Mouse (Mus musculus): ENCODE data around the gene Tcea3. TPM values are rescaled to one million over a fixed set of nuclear protein-coding genes. Genes with fewer than 3 reads are reported as not detected.

Tcea3 gene
- 1.5 and 1.7 TPM in 2 replicates for polyA plus RNA-seq (2014; fragmentation: Nextera tagmentation; extraction: Ambion mirVana)

DNA sequence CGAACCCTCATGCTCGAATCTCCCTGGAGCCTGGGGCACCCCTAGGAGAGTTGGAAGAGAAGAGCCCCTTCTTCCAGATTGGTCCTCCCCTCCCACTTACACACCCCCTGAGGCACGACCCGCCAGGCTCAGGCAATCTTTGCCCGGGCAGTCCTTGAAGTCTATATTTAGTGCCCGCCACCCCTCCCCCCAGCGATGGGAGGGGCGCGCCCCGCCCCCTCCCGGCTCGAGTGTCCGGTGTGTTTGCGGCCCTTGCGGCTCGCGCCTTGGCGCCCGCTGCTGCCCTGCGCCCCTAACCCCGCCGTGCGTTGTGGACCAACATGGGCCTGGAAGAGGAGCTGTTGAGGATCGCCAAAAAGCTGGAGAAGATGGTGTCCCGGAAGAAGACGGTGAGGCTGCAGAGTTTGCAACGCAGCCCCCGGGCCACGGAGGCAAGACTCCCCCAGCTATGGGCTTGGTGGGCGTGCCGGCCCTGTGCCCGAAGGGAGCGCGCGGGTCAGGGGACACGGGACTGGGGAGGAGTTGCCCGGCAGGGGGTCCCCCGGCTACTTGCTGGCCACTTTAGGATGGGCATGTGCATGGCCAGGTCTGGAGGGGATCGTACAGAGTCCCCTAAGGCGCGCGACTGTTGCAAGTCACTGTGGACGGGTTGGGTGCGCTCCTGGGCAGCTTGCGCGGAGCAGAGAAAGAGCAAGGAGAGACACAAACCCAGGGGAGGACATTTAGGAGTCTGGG lies at the start of gene Tcea3:
Tcea3 (plus strand) TSS at position 1 of the 735 bp plus-strand sequence.
- peaks cover 27% of the 10 kb centered on the region for H3K4me1 ChIP-seq (ENCODE audit: control insufficient read depth, insufficient read depth, low read length)
- ATAC-seq (ENCODE audit: low FRiP score) = peak; percentile 48
- peak; percentile 94 for DNase-seq (ENCODE audit: low spot score, missing footprints)
- H3K36me3 ChIP-seq (ENCODE audit: control insufficient read depth, insufficient read depth, low read length) = no peaks in the 10 kb centered on the region
- peaks cover 59% of the 10 kb centered on the region for H3K27me3 ChIP-seq (ENCODE audit: control insufficient read depth, insufficient read depth, low read length)
- H3K9ac ChIP-seq (ENCODE audit: low read length) = peak within 1 kb of the TSS; percentile 20; the same call in 1 of the 2 replicates
- no peak within 1 kb of the TSS for H3K27ac ChIP-seq (ENCODE audit: low read depth, low read length)
- WGBS = 0% methylated on average over 46 of the region's 46 CpGs
- H3K4me2 ChIP-seq = peak within 1 kb of the TSS; percentile 66
- peak within 1 kb of the TSS; percentile 35 for H3K4me3 ChIP-seq (ENCODE audit: low read depth, low read length)
- no peaks in the 10 kb centered on the region for H3K9me3 ChIP-seq (ENCODE audit: control insufficient read depth, low read length)

DNA sequence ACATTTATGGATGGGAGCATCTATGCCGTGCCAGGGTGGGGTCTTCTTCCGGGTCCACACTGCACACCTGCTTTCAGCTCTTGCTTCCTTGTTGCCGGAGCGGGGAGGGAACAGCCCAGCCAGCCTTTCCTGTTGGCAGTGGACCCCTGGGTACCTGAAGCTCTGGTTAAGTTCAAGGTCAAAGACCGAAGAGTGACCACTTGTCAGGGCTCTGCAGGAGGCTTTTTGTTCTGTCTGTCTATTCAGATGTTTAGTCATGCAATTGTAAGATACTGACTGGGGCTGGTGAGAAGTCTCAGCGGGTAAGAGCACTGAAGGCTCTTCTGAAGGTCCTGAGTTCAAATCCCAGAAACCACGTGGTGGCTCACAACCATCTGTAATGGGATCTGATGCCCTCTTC lies 48.7 kb upstream of the Tcea3 start:
- Histone ChIP-seq H3K27ac (ENCODE audit: low read depth, low read length) (no peak overlapping the region), H3K27me3 (ENCODE audit: control insufficient read depth, insufficient read depth, low read length) (no peaks in the 10 kb centered on the region), H3K4me2 (no peak overlapping the region), H3K9ac (ENCODE audit: low read length) (no peak overlapping the region), H3K9me3 (ENCODE audit: control insufficient read depth, low read length) (no peaks in the 10 kb centered on the region), H3K4me3 (ENCODE audit: low read depth, low read length) (no peak overlapping the region), H3K36me3 (ENCODE audit: control insufficient read depth, insufficient read depth, low read length) (no peaks in the 10 kb centered on the region; the same call in 1 of the 2 replicates), H3K4me1 (ENCODE audit: control insufficient read depth, insufficient read depth, low read length) (peaks cover 4% of the 10 kb centered on the region)
- no peak for ATAC-seq (ENCODE audit: low FRiP score)
- 72% methylated on average over 7 of the region's 7 CpGs for WGBS
- no peak for DNase-seq (ENCODE audit: low spot score, missing footprints)

DNA sequence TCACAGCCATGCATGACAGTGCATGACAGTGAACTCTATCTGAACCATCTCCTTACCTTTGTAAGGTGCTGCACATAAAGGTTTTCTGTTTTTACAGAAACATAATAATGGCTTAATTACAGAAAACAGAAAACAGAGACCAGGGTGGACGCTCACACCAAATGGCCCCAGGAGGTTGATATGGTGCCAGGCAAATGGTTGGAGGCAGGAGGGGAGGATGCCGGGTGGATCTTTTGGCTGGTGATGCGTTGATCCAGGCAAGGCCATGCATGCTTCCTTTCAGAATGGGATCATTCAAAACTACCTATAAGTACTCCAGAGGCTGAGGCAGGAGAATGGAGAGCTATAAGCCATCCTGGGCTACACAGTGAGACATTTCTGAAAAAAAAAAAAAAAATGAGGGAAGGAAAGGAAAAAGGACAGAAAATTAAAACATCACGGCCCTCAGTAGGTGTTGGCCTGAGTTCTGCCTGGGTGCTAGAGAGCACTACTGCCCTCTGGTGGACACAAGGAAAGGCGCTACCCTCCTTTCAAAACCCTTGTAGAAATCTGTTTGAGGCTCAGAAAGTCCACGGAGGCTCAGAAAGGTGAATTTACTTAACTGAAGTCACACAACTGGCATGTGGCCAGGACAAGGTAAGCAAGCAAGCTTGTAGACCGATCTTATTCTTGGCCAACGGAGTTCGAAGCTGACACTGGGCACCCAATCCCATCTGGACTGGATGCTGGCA lies 47.8 kb upstream of the Tcea3 start:
- no peak overlapping the region for H3K4me3 ChIP-seq (ENCODE audit: low read depth, low read length)
- no peak overlapping the region for H3K4me2 ChIP-seq
- ATAC-seq (ENCODE audit: low FRiP score) (no peak), DNase-seq (ENCODE audit: low spot score, missing footprints) (peak; percentile 87)
- 35% methylated on average over 9 of the region's 9 CpGs for WGBS
- no peak overlapping the region for H3K27ac ChIP-seq (ENCODE audit: low read depth, low read length)
- H3K9ac ChIP-seq (ENCODE audit: low read length) = no peak overlapping the region
- no peaks in the 10 kb centered on the region for H3K27me3 ChIP-seq (ENCODE audit: control insufficient read depth, insufficient read depth, low read length)
- H3K9me3 ChIP-seq (ENCODE audit: control insufficient read depth, low read length) = no peaks in the 10 kb centered on the region
- H3K4me1 ChIP-seq (ENCODE audit: control insufficient read depth, insufficient read depth, low read length) = peaks cover 4% of the 10 kb centered on the region
- H3K36me3 ChIP-seq (ENCODE audit: control insufficient read depth, insufficient read depth, low read length) = no peaks in the 10 kb centered on the region; the same call in 1 of the 2 replicates

DNA sequence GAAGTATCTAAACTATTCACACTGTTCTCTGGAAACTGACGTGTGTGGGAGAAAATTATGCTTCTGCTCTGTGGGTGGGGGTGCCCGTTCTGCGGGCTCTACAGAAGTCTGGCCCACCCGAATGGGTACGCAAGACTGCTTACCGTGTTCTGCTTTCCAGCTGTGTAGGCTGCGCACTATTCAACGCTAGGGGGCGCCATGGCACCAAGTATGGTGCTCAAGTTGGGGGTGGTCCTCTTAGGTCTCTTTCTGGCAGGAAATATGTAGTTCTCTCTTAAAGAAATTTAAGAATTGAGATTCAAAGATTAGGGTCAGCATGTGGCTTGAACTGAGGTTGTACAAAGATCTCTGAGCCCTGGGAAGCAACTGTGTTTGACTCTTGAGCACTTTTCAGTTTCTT lies 45.0 kb upstream of the Tcea3 start:
- no peak overlapping the region for H3K4me3 ChIP-seq (ENCODE audit: low read depth, low read length)
- DNase-seq (ENCODE audit: low spot score, missing footprints) (peak; percentile 98), ATAC-seq (ENCODE audit: low FRiP score) (no peak)
- H3K27ac ChIP-seq (ENCODE audit: low read depth, low read length) = no peak overlapping the region
- H3K4me2 ChIP-seq = no peak overlapping the region
- no peak overlapping the region for H3K9ac ChIP-seq (ENCODE audit: low read length)
- H3K27me3 ChIP-seq (ENCODE audit: control insufficient read depth, insufficient read depth, low read length) = no peaks in the 10 kb centered on the region
- H3K36me3 ChIP-seq (ENCODE audit: control insufficient read depth, insufficient read depth, low read length) = no peaks in the 10 kb centered on the region
- H3K4me1 ChIP-seq (ENCODE audit: control insufficient read depth, insufficient read depth, low read length) = peaks cover 17% of the 10 kb centered on the region
- no peaks in the 10 kb centered on the region for H3K9me3 ChIP-seq (ENCODE audit: control insufficient read depth, low read length)
- WGBS = 11% methylated on average over 9 of the region's 9 CpGs

DNA sequence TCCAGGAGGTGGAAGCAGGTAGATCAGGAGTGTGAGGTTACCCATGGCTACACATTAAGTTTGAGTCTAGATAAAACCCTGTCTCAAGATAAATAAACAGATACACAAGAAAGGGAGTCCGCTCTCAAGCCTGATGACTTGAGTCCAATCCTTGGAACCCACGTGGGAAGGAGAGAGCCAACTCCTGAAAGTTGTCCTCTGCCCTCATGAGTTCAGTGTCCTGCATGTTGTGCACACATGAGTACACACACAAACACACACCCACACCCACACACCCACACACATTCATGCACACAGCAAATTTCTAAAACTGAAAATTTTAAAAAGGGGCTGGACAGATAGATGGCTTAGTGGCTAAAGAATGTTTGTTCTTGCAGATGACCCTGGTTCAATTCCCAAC lies 42.8 kb upstream of the Tcea3 start:
- 89% methylated on average over 2 of the region's 2 CpGs for WGBS
- no peaks in the 10 kb centered on the region for H3K27me3 ChIP-seq (ENCODE audit: control insufficient read depth, insufficient read depth, low read length)
- no peak overlapping the region for H3K9ac ChIP-seq (ENCODE audit: low read length)
- H3K36me3 ChIP-seq (ENCODE audit: control insufficient read depth, insufficient read depth, low read length) = no peaks in the 10 kb centered on the region
- no peak overlapping the region for H3K27ac ChIP-seq (ENCODE audit: low read depth, low read length)
- H3K4me3 ChIP-seq (ENCODE audit: low read depth, low read length) = no peak overlapping the region
- H3K4me2 ChIP-seq = no peak overlapping the region
- H3K9me3 ChIP-seq (ENCODE audit: control insufficient read depth, low read length) = no peaks in the 10 kb centered on the region
- ATAC-seq (ENCODE audit: low FRiP score) (no peak), DNase-seq (ENCODE audit: low spot score, missing footprints) (no peak)
- H3K4me1 ChIP-seq (ENCODE audit: control insufficient read depth, insufficient read depth, low read length) = peaks cover 18% of the 10 kb centered on the region

DNA sequence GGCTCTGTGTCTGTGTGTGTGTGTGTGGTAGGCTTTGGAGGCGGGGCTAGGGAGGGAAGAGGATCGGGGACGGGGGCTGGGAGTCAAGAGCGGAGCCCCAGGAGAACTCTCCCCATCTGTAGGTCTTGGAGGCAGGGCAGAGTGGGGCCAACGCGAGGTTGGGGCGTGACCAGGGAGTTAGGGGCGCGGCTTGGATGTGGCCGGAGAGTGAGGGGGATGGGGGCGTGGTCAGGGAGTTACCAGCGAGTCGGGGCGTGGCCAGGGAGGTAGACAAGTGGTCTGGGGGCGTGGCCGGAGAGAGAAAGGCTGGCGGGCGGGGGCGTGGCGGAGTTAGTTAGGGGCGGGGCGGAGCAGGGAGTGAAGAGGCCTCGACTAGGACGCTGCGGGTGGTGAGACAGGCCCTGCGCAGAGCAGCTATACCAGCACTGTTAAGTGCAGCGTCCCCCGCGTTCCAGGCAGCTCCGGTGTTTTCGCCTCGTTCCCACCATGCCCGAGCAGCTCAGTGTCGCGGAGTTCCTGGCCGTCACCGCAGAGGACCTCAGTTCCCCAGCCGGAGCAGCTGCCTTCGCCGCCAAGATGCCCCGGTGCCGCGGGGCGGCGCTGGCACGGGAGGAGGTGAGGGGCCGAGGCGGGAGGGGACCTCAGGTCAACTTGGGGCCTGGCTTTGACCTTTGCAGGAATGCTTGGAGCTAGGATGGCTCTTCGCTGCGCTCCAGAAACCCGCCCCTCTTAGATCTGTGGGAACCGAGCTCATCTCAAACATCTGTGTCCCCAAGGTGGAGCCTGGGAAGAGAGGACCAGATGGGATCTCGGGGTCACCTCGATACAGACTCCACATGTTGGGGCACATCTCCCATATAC lies 41.3 kb upstream of the Tcea3 start, which contains the start of gene Asap3:
Asap3 (plus strand) TSS at position 333 of the 861 bp plus-strand sequence.
- ATAC-seq (ENCODE audit: low FRiP score) (peak; percentile 95), DNase-seq (ENCODE audit: low spot score, missing footprints) (peak; percentile 100)
- Histone ChIP-seq H3K9me3 (ENCODE audit: control insufficient read depth, low read length) (no peaks in the 10 kb centered on the region), H3K27ac (ENCODE audit: low read depth, low read length) (no peak within 1 kb of the TSS), H3K36me3 (ENCODE audit: control insufficient read depth, insufficient read depth, low read length) (no peaks in the 10 kb centered on the region), H3K27me3 (ENCODE audit: control insufficient read depth, insufficient read depth, low read length) (no peaks in the 10 kb centered on the region), H3K4me3 (ENCODE audit: low read depth, low read length) (peak within 1 kb of the TSS; percentile 54), H3K9ac (ENCODE audit: low read length) (peak within 1 kb of the TSS; percentile 74), H3K4me1 (ENCODE audit: control insufficient read depth, insufficient read depth, low read length) (peaks cover 14% of the 10 kb centered on the region), H3K4me2 (peak within 1 kb of the TSS; percentile 98)
- WGBS = under 1% methylated on average over 53 of the region's 54 CpGs

DNA sequence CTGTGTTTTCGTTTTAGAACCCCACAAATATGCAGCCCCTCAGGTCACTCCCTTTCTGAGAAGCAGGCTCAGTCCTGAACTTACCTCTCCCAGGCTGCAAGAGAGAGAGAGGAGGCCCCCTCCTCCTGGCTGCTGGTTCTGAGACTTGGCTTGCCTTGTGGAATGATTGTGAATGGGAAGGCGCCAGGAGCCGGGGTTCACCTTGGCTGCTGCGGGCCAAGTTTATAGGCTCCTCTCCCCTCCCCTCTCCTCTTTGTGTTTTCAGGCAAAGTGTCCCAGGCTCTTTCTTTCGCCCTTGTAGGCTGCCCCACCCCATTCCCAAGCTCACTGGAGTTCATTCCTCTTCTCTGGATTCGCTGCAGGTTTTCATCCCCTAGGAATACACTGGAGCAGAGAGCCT lies 40.6 kb upstream of the Tcea3 start:
- Histone ChIP-seq H3K36me3 (ENCODE audit: control insufficient read depth, insufficient read depth, low read length) (no peaks in the 10 kb centered on the region), H3K4me3 (ENCODE audit: low read depth, low read length) (peak overlapping the region; percentile 54), H3K9me3 (ENCODE audit: control insufficient read depth, low read length) (no peaks in the 10 kb centered on the region), H3K27ac (ENCODE audit: low read depth, low read length) (no peak overlapping the region), H3K4me1 (ENCODE audit: control insufficient read depth, insufficient read depth, low read length) (peaks cover 14% of the 10 kb centered on the region), H3K9ac (ENCODE audit: low read length) (peak overlapping the region; percentile 74), H3K4me2 (peak overlapping the region; percentile 98), H3K27me3 (ENCODE audit: control insufficient read depth, insufficient read depth, low read length) (no peaks in the 10 kb centered on the region)
- DNase-seq (ENCODE audit: low spot score, missing footprints) = no peak
- no peak for ATAC-seq (ENCODE audit: low FRiP score)
- 1% methylated on average over 6 of the region's 6 CpGs for WGBS

DNA sequence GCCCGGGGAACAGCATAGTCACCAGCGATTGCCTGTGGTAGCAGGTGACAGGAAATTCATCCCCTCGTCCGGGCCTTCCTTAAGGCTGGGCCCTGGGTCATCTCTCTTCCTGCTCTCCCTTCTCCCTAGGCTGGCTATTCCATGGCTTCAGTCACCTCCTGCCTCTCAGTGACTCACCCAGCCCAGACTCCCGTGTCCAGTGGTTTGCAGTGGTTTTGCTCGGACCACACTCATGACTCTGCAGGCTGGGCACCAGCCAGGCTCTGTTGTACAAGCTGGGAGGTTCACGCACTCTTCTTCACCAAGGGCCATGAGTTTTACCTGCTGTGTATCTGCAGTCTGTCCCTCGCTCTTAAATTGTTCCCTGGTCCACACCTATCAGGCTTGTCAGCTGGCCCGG lies 36.6 kb upstream of the Tcea3 start:
- whole genome bisulfite sequencing = 87% methylated on average over 9 of the region's 9 CpGs
- H3K4me2 ChIP-seq = no peak overlapping the region
- H3K27me3 ChIP-seq (ENCODE audit: control insufficient read depth, insufficient read depth, low read length) = no peaks in the 10 kb centered on the region
- ATAC-seq (ENCODE audit: low FRiP score) = no peak
- no peaks in the 10 kb centered on the region for H3K36me3 ChIP-seq (ENCODE audit: control insufficient read depth, insufficient read depth, low read length)
- no peak overlapping the region for H3K27ac ChIP-seq (ENCODE audit: low read depth, low read length)
- no peak for DNase-seq (ENCODE audit: low spot score, missing footprints)
- H3K4me1 ChIP-seq (ENCODE audit: control insufficient read depth, insufficient read depth, low read length) = peaks cover 12% of the 10 kb centered on the region
- H3K9ac ChIP-seq (ENCODE audit: low read length) = no peak overlapping the region
- H3K9me3 ChIP-seq (ENCODE audit: control insufficient read depth, low read length) = no peaks in the 10 kb centered on the region
- no peak overlapping the region for H3K4me3 ChIP-seq (ENCODE audit: low read depth, low read length)

All from midbrain, embryonic 11.5 days (tissue).